Mouse (Mus musculus): Measurements from ENCODE around the gene Oas1h. TPM values are rescaled to one million over a fixed set of nuclear protein-coding genes. Genes with fewer than 3 reads are reported as not detected.

The Oas1h gene
- polyA plus RNA-seq (2016; fragmentation: Nextera tagmentation; extraction: Ambion mirVana): not detected in 2 replicates

- WGBS: 53% methylated on average over 4 of the region's 4 CpGs
- Histone ChIP-seq H3K4me1 (no peaks in the 10 kb centered on the region), H3K36me3 (no peaks in the 10 kb centered on the region), H3K27ac (replicated peaks) (no peak within 1 kb of the TSS), H3K4me3 (no peak within 1 kb of the TSS), H3K9me3 (replicated peaks) (no peaks in the 10 kb centered on the region), H3K27me3 (ENCODE audit: low read depth, poor library complexity, severe bottlenecking) (no peaks in the 10 kb centered on the region)
- DNase-seq (ENCODE audit: low spot score): no peak
These were observed at the start of gene Oas1h for GRCm38 (mm10) chr5:120861121-120861520. Gene Oas1h (plus strand): TSS chr5:120861421.

GRCm38 (mm10) chr5:120811951-120812819 is 49.0 kb upstream of the Oas1h start, which contains the start of gene Oas1c:
Gene Oas1c (minus strand): TSS chr5:120812514.
- H3K4me3 ChIP-seq: peak within 1 kb of the TSS; percentile 47
- WGBS: 8% methylated on average over 18 of the region's 18 CpGs
- peak; percentile 73 for DNase-seq (ENCODE audit: low spot score)
- H3K9me3 ChIP-seq (replicated peaks): no peaks in the 10 kb centered on the region
- H3K27me3 ChIP-seq (ENCODE audit: low read depth, poor library complexity, severe bottlenecking): no peaks in the 10 kb centered on the region; the same call in 1 of the 2 replicates
- peak within 1 kb of the TSS; percentile 57 for H3K27ac ChIP-seq (replicated peaks)
- peaks cover 13% of the 10 kb centered on the region for H3K4me1 ChIP-seq
- H3K36me3 ChIP-seq: no peaks in the 10 kb centered on the region

- Histone ChIP-seq H3K27me3 (ENCODE audit: low read depth, poor library complexity, severe bottlenecking) (no peaks in the 10 kb centered on the region; the same call in 1 of the 2 replicates), H3K27ac (replicated peaks) (no peak overlapping the region), H3K4me1 (peaks cover 13% of the 10 kb centered on the region), H3K4me3 (peak overlapping the region; percentile 47; the same call in 1 of the 2 replicates), H3K36me3 (no peaks in the 10 kb centered on the region), H3K9me3 (replicated peaks) (no peaks in the 10 kb centered on the region)
- WGBS: 88% methylated on average over 6 of the region's 6 CpGs
- no peak for DNase-seq (ENCODE audit: low spot score)
These were observed 48.2 kb upstream of the Oas1h start for GRCm38 (mm10) chr5:120813023-120813422.

GRCm38 (mm10) chr5:120815949-120816348 is 45.3 kb upstream of the Oas1h start:
- no peak overlapping the region for H3K27ac ChIP-seq (replicated peaks)

GRCm38 (mm10) chr5:120818999-120819398 is 42.2 kb upstream of the Oas1h start:
- Histone ChIP-seq H3K9me3 (replicated peaks) (peaks cover 15% of the 10 kb centered on the region), H3K4me3 (no peak overlapping the region), H3K27ac (replicated peaks) (no peak overlapping the region), H3K27me3 (ENCODE audit: low read depth, poor library complexity, severe bottlenecking) (no peaks in the 10 kb centered on the region), H3K36me3 (no peaks in the 10 kb centered on the region), H3K4me1 (no peaks in the 10 kb centered on the region)
- DNase-seq (ENCODE audit: low spot score): no peak

More at GRCm38 (mm10) chr5:120815949-120816348, 45.3 kb upstream of the Oas1h start:
- 60% methylated on average over 3 of the region's 3 CpGs for WGBS
- peaks cover 13% of the 10 kb centered on the region for H3K4me1 ChIP-seq
- H3K36me3 ChIP-seq: no peaks in the 10 kb centered on the region
- no peak overlapping the region for H3K4me3 ChIP-seq
- no peak for DNase-seq (ENCODE audit: low spot score)
- no peaks in the 10 kb centered on the region; the same call in 1 of the 2 replicates for H3K27me3 ChIP-seq (ENCODE audit: low read depth, poor library complexity, severe bottlenecking)
- H3K9me3 ChIP-seq (replicated peaks): peaks cover 15% of the 10 kb centered on the region

- Histone ChIP-seq H3K27ac (replicated peaks) (no peak overlapping the region), H3K36me3 (no peaks in the 10 kb centered on the region), H3K27me3 (ENCODE audit: low read depth, poor library complexity, severe bottlenecking) (peaks cover 17% of the 10 kb centered on the region), H3K4me1 (peaks cover 14% of the 10 kb centered on the region), H3K9me3 (replicated peaks) (no peaks in the 10 kb centered on the region; the same call in 1 of the 2 replicates), H3K4me3 (no peak overlapping the region)
- 83% methylated on average over 4 of the region's 4 CpGs for WGBS
- no peak for DNase-seq (ENCODE audit: low spot score)
These were observed 30.2 kb upstream of the Oas1h start for GRCm38 (mm10) chr5:120831031-120831430.

- H3K27ac ChIP-seq (replicated peaks): peak overlapping the region; percentile 49; the same call in 1 of the 2 replicates
- peak overlapping the region; percentile 11; the same call in 1 of the 2 replicates for H3K4me3 ChIP-seq
- H3K4me1 ChIP-seq: peaks cover 14% of the 10 kb centered on the region
- WGBS: 19% methylated on average over 17 of the region's 17 CpGs
- H3K27me3 ChIP-seq (ENCODE audit: low read depth, poor library complexity, severe bottlenecking): peaks cover 21% of the 10 kb centered on the region
- peak; percentile 34 for DNase-seq (ENCODE audit: low spot score)
- no peaks in the 10 kb centered on the region for H3K36me3 ChIP-seq
- H3K9me3 ChIP-seq (replicated peaks): no peaks in the 10 kb centered on the region; the same call in 1 of the 2 replicates
These were observed 27.6 kb upstream of the Oas1h start for GRCm38 (mm10) chr5:120833335-120834280.

GRCm38 (mm10) chr5:120836731-120837585 is 24.3 kb upstream of the Oas1h start:
- peak; percentile 51 for DNase-seq (ENCODE audit: low spot score)
- Histone ChIP-seq H3K4me1 (peaks cover 14% of the 10 kb centered on the region), H3K36me3 (no peaks in the 10 kb centered on the region), H3K27me3 (ENCODE audit: low read depth, poor library complexity, severe bottlenecking) (peaks cover 21% of the 10 kb centered on the region), H3K4me3 (no peak overlapping the region), H3K9me3 (replicated peaks) (no peaks in the 10 kb centered on the region), H3K27ac (replicated peaks) (no peak overlapping the region)
- WGBS: 7% methylated on average over 8 of the region's 8 CpGs

- no peaks in the 10 kb centered on the region for H3K27me3 ChIP-seq (ENCODE audit: low read depth, poor library complexity, severe bottlenecking)
- no peaks in the 10 kb centered on the region for H3K36me3 ChIP-seq
- no peaks in the 10 kb centered on the region for H3K9me3 ChIP-seq (replicated peaks)
- H3K4me3 ChIP-seq: no peak overlapping the region
- DNase-seq (ENCODE audit: low spot score): no peak
- H3K27ac ChIP-seq (replicated peaks): no peak overlapping the region
- 84% methylated on average over 3 of the region's 3 CpGs for WGBS
- H3K4me1 ChIP-seq: no peaks in the 10 kb centered on the region
These were observed 16.5 kb upstream of the Oas1h start for GRCm38 (mm10) chr5:120844713-120845112.

GRCm38 (mm10) chr5:120847067-120847466 is 14.2 kb upstream of the Oas1h start, which contains the start of gene Oas1f:
Gene Oas1f (plus strand): TSS chr5:120847367.
- 85% methylated on average over 4 of the region's 4 CpGs for WGBS
- H3K4me1 ChIP-seq: no peaks in the 10 kb centered on the region
- no peak within 1 kb of the TSS for H3K4me3 ChIP-seq
- DNase-seq (ENCODE audit: low spot score): no peak
- H3K27me3 ChIP-seq (ENCODE audit: low read depth, poor library complexity, severe bottlenecking): no peaks in the 10 kb centered on the region
- H3K27ac ChIP-seq (replicated peaks): no peak within 1 kb of the TSS
- no peaks in the 10 kb centered on the region for H3K9me3 ChIP-seq (replicated peaks)
- H3K36me3 ChIP-seq: no peaks in the 10 kb centered on the region

- Histone ChIP-seq H3K27me3 (ENCODE audit: low read depth, poor library complexity, severe bottlenecking) (no peaks in the 10 kb centered on the region), H3K4me1 (no peaks in the 10 kb centered on the region), H3K4me3 (no peak overlapping the region), H3K36me3 (no peaks in the 10 kb centered on the region), H3K9me3 (replicated peaks) (peaks cover 11% of the 10 kb centered on the region), H3K27ac (replicated peaks) (no peak overlapping the region)
- peak; percentile 19 for DNase-seq (ENCODE audit: low spot score)
- 65% methylated on average over 3 of the region's 3 CpGs for WGBS
These were observed 11.6 kb upstream of the Oas1h start for GRCm38 (mm10) chr5:120849601-120850136.

All from midbrain, embryonic 10.5 days (tissue).